Mouse (Mus musculus): ENCODE measurements at regions not wholly inside any gene's neighbourhood (a gene's known extent, or its start where the extent isn't known, plus 50 kb on each side); places are given as distances from the start of the nearest gene placed in this dataset.
A peak's percentile ranks its signal among the peaks of the same experiment; 100 is the strongest.
"Not testable (repeated sequence)": the region's sequence is repeated elsewhere in the genome, so short reads cannot be mapped to it uniquely, and the experiment has no call there.

- Histone ChIP-seq H3K4me2 (ENCODE audit: low read length) (no peak overlapping the region), H3K9ac (ENCODE audit: low read length) (no peak overlapping the region), H3K4me3 (ENCODE audit: low read depth, low read length) (no peak overlapping the region), H3K27ac (ENCODE audit: low read depth, low read length) (no peak overlapping the region), H3K4me1 (ENCODE audit: control insufficient read depth, insufficient read depth, low read length) (no peaks in the 10 kb centered on the region), H3K9me3 (replicated peaks; ENCODE audit: control insufficient read depth, low read length) (no peaks in the 10 kb centered on the region), H3K36me3 (ENCODE audit: control insufficient read depth, insufficient read depth, low read length) (no peaks in the 10 kb centered on the region), H3K27me3 (replicated peaks; ENCODE audit: control insufficient read depth, insufficient read depth, low read length) (no peaks in the 10 kb centered on the region)
- DNase-seq (ENCODE audit: low spot score) (peak; percentile 2), ATAC-seq (no peak)
- 71% methylated on average over 8 of the region's 8 CpGs for WGBS
Observed at GRCm38 (mm10) chr1:83970641-83971285, 393.2 kb downstream of the Pid1 start.

- H3K36me3 ChIP-seq (ENCODE audit: control insufficient read depth, insufficient read depth, low read length); DNase-seq (ENCODE audit: low spot score); H3K27ac ChIP-seq (ENCODE audit: low read depth, low read length); H3K4me3 ChIP-seq (ENCODE audit: low read depth, low read length); H3K4me2 ChIP-seq (ENCODE audit: low read length); H3K4me1 ChIP-seq (ENCODE audit: control insufficient read depth, insufficient read depth, low read length); ATAC-seq; H3K9me3 ChIP-seq (replicated peaks; ENCODE audit: control insufficient read depth, low read length); H3K27me3 ChIP-seq (replicated peaks; ENCODE audit: control insufficient read depth, insufficient read depth, low read length); H3K9ac ChIP-seq (ENCODE audit: low read length): not testable (repeated sequence)
Observed at GRCm38 (mm10) chr1:83964631-83965030, 399.3 kb downstream of the Pid1 start.

GRCm38 (mm10) chr1:83961761-83962160 lies 402.2 kb downstream of the Pid1 start:
- Histone ChIP-seq H3K9me3 (replicated peaks; ENCODE audit: control insufficient read depth, low read length) (no peaks in the 10 kb centered on the region), H3K27me3 (replicated peaks; ENCODE audit: control insufficient read depth, insufficient read depth, low read length) (no peaks in the 10 kb centered on the region), H3K4me2 (ENCODE audit: low read length) (no peak overlapping the region), H3K4me3 (ENCODE audit: low read depth, low read length) (no peak overlapping the region), H3K36me3 (ENCODE audit: control insufficient read depth, insufficient read depth, low read length) (no peaks in the 10 kb centered on the region), H3K27ac (ENCODE audit: low read depth, low read length) (no peak overlapping the region), H3K9ac (ENCODE audit: low read length) (no peak overlapping the region), H3K4me1 (ENCODE audit: control insufficient read depth, insufficient read depth, low read length) (no peaks in the 10 kb centered on the region)
- DNase-seq (ENCODE audit: low spot score), result peak; percentile 9
- WGBS, result 61% methylated on average over 2 of the region's 2 CpGs
- ATAC-seq, result no peak

- ATAC-seq (no peak), DNase-seq (ENCODE audit: low spot score) (no peak)
- no peaks in the 10 kb centered on the region for H3K36me3 ChIP-seq (ENCODE audit: control insufficient read depth, insufficient read depth, low read length)
- H3K4me2 ChIP-seq (ENCODE audit: low read length), result no peak overlapping the region
- no peak overlapping the region for H3K4me3 ChIP-seq (ENCODE audit: low read depth, low read length)
- H3K9me3 ChIP-seq (replicated peaks; ENCODE audit: control insufficient read depth, low read length), result no peaks in the 10 kb centered on the region
- no peaks in the 10 kb centered on the region for H3K27me3 ChIP-seq (replicated peaks; ENCODE audit: control insufficient read depth, insufficient read depth, low read length)
- no peaks in the 10 kb centered on the region for H3K4me1 ChIP-seq (ENCODE audit: control insufficient read depth, insufficient read depth, low read length)
- no peak overlapping the region for H3K27ac ChIP-seq (ENCODE audit: low read depth, low read length)
- 85% methylated on average over 4 of the region's 4 CpGs for WGBS
- no peak overlapping the region for H3K9ac ChIP-seq (ENCODE audit: low read length)
Observed at GRCm38 (mm10) chr1:83959756-83960155, 404.2 kb downstream of the Pid1 start.

- H3K4me2 ChIP-seq (ENCODE audit: low read length), result no peak overlapping the region
- H3K9me3 ChIP-seq (replicated peaks; ENCODE audit: control insufficient read depth, low read length), result no peaks in the 10 kb centered on the region
- ATAC-seq, result no peak
- no peaks in the 10 kb centered on the region for H3K27me3 ChIP-seq (replicated peaks; ENCODE audit: control insufficient read depth, insufficient read depth, low read length)
- no peak overlapping the region for H3K27ac ChIP-seq (ENCODE audit: low read depth, low read length)
- no peaks in the 10 kb centered on the region for H3K4me1 ChIP-seq (ENCODE audit: control insufficient read depth, insufficient read depth, low read length)
- H3K36me3 ChIP-seq (ENCODE audit: control insufficient read depth, insufficient read depth, low read length), result no peaks in the 10 kb centered on the region
- WGBS, result 85% methylated on average over 2 of the region's 2 CpGs
- no peak overlapping the region for H3K4me3 ChIP-seq (ENCODE audit: low read depth, low read length)
- DNase-seq (ENCODE audit: low spot score), result no peak
- H3K9ac ChIP-seq (ENCODE audit: low read length), result no peak overlapping the region
Observed at GRCm38 (mm10) chr1:83922900-83923299, 441.1 kb downstream of the Pid1 start.

GRCm38 (mm10) chr1:83915454-83915853 lies 448.5 kb downstream of the Pid1 start:
- Histone ChIP-seq H3K9ac (ENCODE audit: low read length) (no peak overlapping the region), H3K4me2 (ENCODE audit: low read length) (no peak overlapping the region)
- no peak for ATAC-seq

GRCm38 (mm10) chr1:83907347-83907746 lies 456.6 kb downstream of the Pid1 start:
- Histone ChIP-seq H3K9ac (ENCODE audit: low read length) (no peak overlapping the region), H3K36me3 (ENCODE audit: control insufficient read depth, insufficient read depth, low read length) (no peaks in the 10 kb centered on the region), H3K9me3 (replicated peaks; ENCODE audit: control insufficient read depth, low read length) (no peaks in the 10 kb centered on the region), H3K4me3 (ENCODE audit: low read depth, low read length) (no peak overlapping the region), H3K4me1 (ENCODE audit: control insufficient read depth, insufficient read depth, low read length) (no peaks in the 10 kb centered on the region), H3K27ac (ENCODE audit: low read depth, low read length) (no peak overlapping the region), H3K4me2 (ENCODE audit: low read length) (no peak overlapping the region), H3K27me3 (replicated peaks; ENCODE audit: control insufficient read depth, insufficient read depth, low read length) (no peaks in the 10 kb centered on the region)
- peak; percentile 3 for DNase-seq (ENCODE audit: low spot score)
- WGBS, result 46% methylated on average over 3 of the region's 3 CpGs
- ATAC-seq, result no peak

More at GRCm38 (mm10) chr1:83915454-83915853, 448.5 kb downstream of the Pid1 start:
- H3K27ac ChIP-seq (ENCODE audit: low read depth, low read length), result no peak overlapping the region
- H3K9me3 ChIP-seq (replicated peaks; ENCODE audit: control insufficient read depth, low read length), result no peaks in the 10 kb centered on the region
- 90% methylated on average over 5 of the region's 5 CpGs for WGBS
- DNase-seq (ENCODE audit: low spot score), result no peak
- no peaks in the 10 kb centered on the region for H3K36me3 ChIP-seq (ENCODE audit: control insufficient read depth, insufficient read depth, low read length)
- no peaks in the 10 kb centered on the region for H3K4me1 ChIP-seq (ENCODE audit: control insufficient read depth, insufficient read depth, low read length)
- no peaks in the 10 kb centered on the region for H3K27me3 ChIP-seq (replicated peaks; ENCODE audit: control insufficient read depth, insufficient read depth, low read length)
- no peak overlapping the region for H3K4me3 ChIP-seq (ENCODE audit: low read depth, low read length)

- Histone ChIP-seq H3K4me1 (ENCODE audit: control insufficient read depth, insufficient read depth, low read length) (no peaks in the 10 kb centered on the region), H3K36me3 (ENCODE audit: control insufficient read depth, insufficient read depth, low read length) (no peaks in the 10 kb centered on the region), H3K4me3 (ENCODE audit: low read depth, low read length) (no peak overlapping the region), H3K4me2 (ENCODE audit: low read length) (no peak overlapping the region), H3K27ac (ENCODE audit: low read depth, low read length) (no peak overlapping the region), H3K27me3 (replicated peaks; ENCODE audit: control insufficient read depth, insufficient read depth, low read length) (no peaks in the 10 kb centered on the region), H3K9ac (ENCODE audit: low read length) (no peak overlapping the region), H3K9me3 (replicated peaks; ENCODE audit: control insufficient read depth, low read length) (no peaks in the 10 kb centered on the region)
- peak; percentile 6 for DNase-seq (ENCODE audit: low spot score)
- ATAC-seq, result no peak
Observed at GRCm38 (mm10) chr1:83906906-83907305, 457.1 kb downstream of the Pid1 start.

GRCm38 (mm10) chr1:83900135-83900534 lies 463.8 kb downstream of the Pid1 start:
- no peaks in the 10 kb centered on the region for H3K4me1 ChIP-seq (ENCODE audit: control insufficient read depth, insufficient read depth, low read length)
- ATAC-seq (no peak), DNase-seq (ENCODE audit: low spot score) (no peak)
- no peak overlapping the region for H3K4me2 ChIP-seq (ENCODE audit: low read length)
- H3K9me3 ChIP-seq (replicated peaks; ENCODE audit: control insufficient read depth, low read length), result no peaks in the 10 kb centered on the region
- no peak overlapping the region for H3K27ac ChIP-seq (ENCODE audit: low read depth, low read length)
- H3K9ac ChIP-seq (ENCODE audit: low read length), result no peak overlapping the region
- 94% methylated on average over 4 of the region's 4 CpGs for WGBS
- no peaks in the 10 kb centered on the region for H3K27me3 ChIP-seq (replicated peaks; ENCODE audit: control insufficient read depth, insufficient read depth, low read length)
- no peaks in the 10 kb centered on the region for H3K36me3 ChIP-seq (ENCODE audit: control insufficient read depth, insufficient read depth, low read length)
- H3K4me3 ChIP-seq (ENCODE audit: low read depth, low read length), result no peak overlapping the region

All from forebrain, embryonic 14.5 days (tissue).